Mouse (Mus musculus): ENCODE measurements around the gene Skil. TPM values are rescaled to one million over a fixed set of nuclear protein-coding genes. Genes with fewer than 3 reads are reported as not detected.

Gene Skil
- total and polyA plus RNA-seq, 2 experiments from 2014 or later = 28.5 to 39.4 TPM

GRCm38 (mm10) chr3:31054888-31055287 lies 40.0 kb upstream of the Skil start:
- Histone ChIP-seq H3K36me3 (ENCODE audit: insufficient read depth, low read length) (peaks cover 11% of the 10 kb centered on the region; the same call in 1 of the 2 replicates), H3K9me3 (ENCODE audit: low read length) (no peaks in the 10 kb centered on the region), H3K9ac (replicated peaks; ENCODE audit: low read length, poor library complexity, severe bottlenecking) (no peak overlapping the region), H3K4me2 (ENCODE audit: low read depth, low read length, poor library complexity, severe bottlenecking) (no peak overlapping the region), H3K4me3 (ENCODE audit: low read depth, low read length) (no peak overlapping the region), H3K27me3 (ENCODE audit: insufficient read depth, low read length) (no peaks in the 10 kb centered on the region), H3K27ac (ENCODE audit: low read depth, low read length) (no peak overlapping the region), H3K4me1 (ENCODE audit: insufficient read depth, low read length) (no peaks in the 10 kb centered on the region)
- 94% methylated on average over 8 of the region's 8 CpGs for WGBS
- no peak for DNase-seq (ENCODE audit: low spot score)
- no peak for TF ChIP-seq CTCF (IDR thresholded peaks at IDR 0.05)
- no peak for ATAC-seq (ENCODE audit: low FRiP score)

GRCm38 (mm10) chr3:31056047-31056650 lies 38.7 kb upstream of the Skil start:
- Histone ChIP-seq H3K9ac (replicated peaks; ENCODE audit: low read length, poor library complexity, severe bottlenecking) (no peak overlapping the region), H3K4me2 (ENCODE audit: low read depth, low read length, poor library complexity, severe bottlenecking) (peak overlapping the region; percentile 58), H3K4me3 (ENCODE audit: low read depth, low read length) (peak overlapping the region; percentile 33), H3K9me3 (ENCODE audit: low read length) (no peaks in the 10 kb centered on the region), H3K36me3 (ENCODE audit: insufficient read depth, low read length) (peaks cover 6% of the 10 kb centered on the region; the same call in 1 of the 2 replicates), H3K4me1 (ENCODE audit: insufficient read depth, low read length) (no peaks in the 10 kb centered on the region), H3K27ac (ENCODE audit: low read depth, low read length) (no peak overlapping the region), H3K27me3 (ENCODE audit: insufficient read depth, low read length) (no peaks in the 10 kb centered on the region)
- peak; percentile 50 for DNase-seq (ENCODE audit: low spot score)
- 34% methylated on average over 16 of the region's 17 CpGs for WGBS
- peak; percentile 44 for ATAC-seq (ENCODE audit: low FRiP score)
- no peak; the same call in 1 of the 2 replicates for TF ChIP-seq CTCF (IDR thresholded peaks at IDR 0.05)

GRCm38 (mm10) chr3:31056651-31057627 lies 37.9 kb upstream of the Skil start:
- peak; percentile 87 for ATAC-seq (ENCODE audit: low FRiP score)
- Histone ChIP-seq H3K27ac (ENCODE audit: low read depth, low read length) (peak overlapping the region; percentile 32; the same call in 1 of the 2 replicates), H3K9me3 (ENCODE audit: low read length) (no peaks in the 10 kb centered on the region), H3K27me3 (ENCODE audit: insufficient read depth, low read length) (no peaks in the 10 kb centered on the region), H3K4me1 (ENCODE audit: insufficient read depth, low read length) (no peaks in the 10 kb centered on the region), H3K4me3 (ENCODE audit: low read depth, low read length) (peak overlapping the region; percentile 33), H3K4me2 (ENCODE audit: low read depth, low read length, poor library complexity, severe bottlenecking) (peak overlapping the region; percentile 58), H3K9ac (replicated peaks; ENCODE audit: low read length, poor library complexity, severe bottlenecking) (no peak overlapping the region), H3K36me3 (ENCODE audit: insufficient read depth, low read length) (peaks cover 3% of the 10 kb centered on the region; the same call in 1 of the 2 replicates)
- peak; percentile 94 for TF ChIP-seq CTCF (IDR thresholded peaks at IDR 0.05)
- 5% methylated on average over 30 of the region's 30 CpGs for WGBS
- DNase-seq (ENCODE audit: low spot score) = peak; percentile 91

- DNase-seq (ENCODE audit: low spot score) = no peak
- H3K36me3 ChIP-seq (ENCODE audit: insufficient read depth, low read length) = no peaks in the 10 kb centered on the region
- H3K4me1 ChIP-seq (ENCODE audit: insufficient read depth, low read length) = no peaks in the 10 kb centered on the region
- WGBS = 87% methylated on average over 8 of the region's 8 CpGs
- H3K27ac ChIP-seq (ENCODE audit: low read depth, low read length) = no peak overlapping the region
- no peaks in the 10 kb centered on the region for H3K27me3 ChIP-seq (ENCODE audit: insufficient read depth, low read length)
- TF ChIP-seq CTCF (IDR thresholded peaks at IDR 0.05) = 0 out of 2 replicates have a peak, but pooled peaks have one; percentile 5
- H3K4me2 ChIP-seq (ENCODE audit: low read depth, low read length, poor library complexity, severe bottlenecking) = no peak overlapping the region
- no peak for ATAC-seq (ENCODE audit: low FRiP score)
- H3K4me3 ChIP-seq (ENCODE audit: low read depth, low read length) = no peak overlapping the region
- H3K9ac ChIP-seq (replicated peaks; ENCODE audit: low read length, poor library complexity, severe bottlenecking) = no peak overlapping the region
- H3K9me3 ChIP-seq (ENCODE audit: low read length) = no peaks in the 10 kb centered on the region
Observed at GRCm38 (mm10) chr3:31060745-31061102, 34.1 kb upstream of the Skil start.

GRCm38 (mm10) chr3:31061103-31061785 lies 33.6 kb upstream of the Skil start:
- H3K9me3 ChIP-seq (ENCODE audit: low read length) = no peaks in the 10 kb centered on the region
- WGBS = 71% methylated on average over 20 of the region's 20 CpGs
- no peaks in the 10 kb centered on the region for H3K27me3 ChIP-seq (ENCODE audit: insufficient read depth, low read length)
- no peak overlapping the region for H3K4me2 ChIP-seq (ENCODE audit: low read depth, low read length, poor library complexity, severe bottlenecking)
- no peak overlapping the region for H3K4me3 ChIP-seq (ENCODE audit: low read depth, low read length)
- no peaks in the 10 kb centered on the region for H3K4me1 ChIP-seq (ENCODE audit: insufficient read depth, low read length)
- H3K36me3 ChIP-seq (ENCODE audit: insufficient read depth, low read length) = no peaks in the 10 kb centered on the region
- DNase-seq (ENCODE audit: low spot score) (no peak), ATAC-seq (ENCODE audit: low FRiP score) (no peak)
- TF ChIP-seq CTCF (IDR thresholded peaks at IDR 0.05) = no peak
- H3K9ac ChIP-seq (replicated peaks; ENCODE audit: low read length, poor library complexity, severe bottlenecking) = no peak overlapping the region
- no peak overlapping the region for H3K27ac ChIP-seq (ENCODE audit: low read depth, low read length)
